Mouse (Mus musculus) hindbrain, postnatal 0 days (tissue): ENCODE data around the gene Mllt10. TPM values are rescaled to one million over a fixed set of nuclear protein-coding genes. Genes with fewer than 3 reads are reported as not detected.

Source experiments
- ATAC-seq: fragments of 200-750 bp; cut with Nextera tagmentation; 2 replicates; pipeline ENCODE4 v1.8.0; 2017; ENCODE audit warnings: mild to moderate bottlenecking, moderate TSS enrichment, moderate library complexity
- DNase-seq: peaks from one replicate; pipeline ENCODE4 v3.0.0-alpha.2; 2015; ENCODE audit warnings: low spot score
- H3K27ac ChIP-seq: fragments of 300-500 bp; sonication (generic); 2 replicates; pipeline ENCODE4 v1.5.1; 2014; ENCODE audit warnings: mild to moderate bottlenecking
- H3K27me3 ChIP-seq: fragments of 300-500 bp; sonication (generic); 2 replicates; pipeline ENCODE4 v1.6.1; 2014; ENCODE audit warnings: low read length, mixed read lengths; ENCODE audit not compliant: insufficient read depth
- H3K36me3 ChIP-seq: fragments of 300-500 bp; sonication (generic); 2 replicates; pipeline ENCODE4 v1.6.1; 2014; ENCODE audit warnings: low read length, mixed read lengths; ENCODE audit not compliant: insufficient read depth
- H3K4me1 ChIP-seq: fragments of 300-500 bp; sonication (generic); 2 replicates; pipeline ENCODE4 v1.6.1; 2014; ENCODE audit warnings: antibody characterized with exemption, low read length, mixed read lengths; ENCODE audit not compliant: insufficient read depth
- H3K4me2 ChIP-seq: fragments of 300-500 bp; sonication (generic); 2 replicates; pipeline ENCODE4 v1.6.1; 2014; ENCODE audit warnings: low read depth, mild to moderate bottlenecking, low read length, moderate library complexity, mixed read lengths
- H3K4me3 ChIP-seq: fragments of 300-500 bp; sonication (generic); 2 replicates; pipeline ENCODE4 v1.5.1; 2014; ENCODE audit warnings: low read length
- H3K9ac ChIP-seq: fragments of 300-500 bp; sonication (generic); replicated peaks from 2 replicates; pipeline ENCODE4 v1.6.1; 2014; ENCODE audit warnings: mild to moderate bottlenecking, low read length, moderate library complexity, mixed read lengths
- H3K9me3 ChIP-seq: fragments of 300-500 bp; sonication (generic); 2 replicates; pipeline ENCODE4 v1.6.1; 2016; ENCODE audit warnings: low read length, mixed read lengths
- CTCF ChIP-seq: IDR thresholded peaks from 2 replicates; pipeline ENCODE4 v1.5.1; 2016; ENCODE audit warnings: antibody characterized with exemption, control low read depth, low read depth
- WGBS: fragments of 180-500 bp; shearing (Covaris S2); extraction: QIAGEN DNeasy Blood & Tissue Kit; methylation state at CpG from one replicate; pipeline ENCODE4 v1.1.7; 2014; 5-methylcytosine and 5-hydroxymethylcytosine counted together
- polyA plus RNA-seq: library from polyadenylated mRNA; unstranded; fragments of >200 nt; fragmentation: Nextera tagmentation; extraction: Ambion mirVana; gene quantifications from 2 replicates; pipeline ENCODE4 v1.2.1, GENCODE M21; 2015
- total RNA-seq: library from RNA; depleted of rRNA; stranded (reverse); fragments of >200 nt; gene quantifications from 2 replicates; pipeline ENCODE4 v1.2.3, GENCODE M21; 2014

Gene Mllt10
- total and polyA plus RNA-seq, 2 experiments from 2014 or later: 25.6 to 30.0 TPM

DNA sequence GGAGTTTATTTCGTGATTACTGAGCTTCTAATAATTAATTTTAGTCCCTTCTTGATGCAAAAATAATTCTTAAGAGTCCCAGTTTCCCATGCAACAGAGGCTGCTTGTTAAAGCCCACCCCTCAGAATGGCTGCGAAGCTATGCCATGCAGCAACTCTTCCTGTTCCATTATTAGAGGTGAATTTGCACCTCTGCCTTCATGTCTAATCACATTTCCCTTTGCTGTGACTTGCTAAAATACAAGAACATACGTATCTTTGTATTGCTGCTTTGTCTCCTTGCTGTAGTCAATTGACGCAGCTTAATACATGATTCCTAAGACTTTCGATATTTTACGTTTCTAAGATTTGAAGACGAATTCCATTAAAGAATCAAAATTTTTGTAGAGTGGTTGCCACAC, 25.4 kb upstream of the Mllt10 start:
- H3K36me3 ChIP-seq: no peaks in the 10 kb centered on the region
- peaks cover 31% of the 10 kb centered on the region for H3K4me1 ChIP-seq
- no peak for DNase-seq
- no peak overlapping the region for H3K4me3 ChIP-seq
- no peak for ATAC-seq
- no peak overlapping the region for H3K4me2 ChIP-seq
- TF ChIP-seq CTCF: no peak
- no peaks in the 10 kb centered on the region for H3K9me3 ChIP-seq
- WGBS: 81% methylated on average over 7 of the region's 7 CpGs
- no peak overlapping the region for H3K27ac ChIP-seq
- no peaks in the 10 kb centered on the region for H3K27me3 ChIP-seq
- H3K9ac ChIP-seq: no peak overlapping the region

DNA sequence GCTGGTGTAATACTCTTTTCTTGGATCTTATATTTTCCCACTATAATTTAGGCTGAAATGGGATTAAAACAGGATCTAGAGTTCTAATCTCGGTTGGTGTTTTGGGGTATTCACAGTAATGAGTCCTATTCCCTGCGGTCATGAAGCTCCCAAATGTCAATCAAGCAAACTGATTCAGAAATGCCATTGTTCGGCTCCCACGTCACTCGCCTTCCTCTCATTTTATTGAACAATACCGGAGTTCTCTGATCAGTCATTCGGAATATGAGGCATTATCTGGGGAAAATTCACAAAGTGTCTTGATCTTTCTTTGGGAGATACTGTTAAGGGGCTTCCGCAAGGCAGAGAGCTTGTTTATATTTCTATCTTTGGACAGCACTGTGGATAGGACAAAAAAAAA, 24.5 kb upstream of the Mllt10 start:
- ATAC-seq (no peak), DNase-seq (peak; percentile 22)
- Histone ChIP-seq H3K36me3 (no peaks in the 10 kb centered on the region), H3K4me1 (peaks cover 27% of the 10 kb centered on the region), H3K9me3 (no peaks in the 10 kb centered on the region), H3K4me3 (no peak overlapping the region), H3K9ac (no peak overlapping the region), H3K4me2 (0 out of 2 replicates have a peak overlapping the region, but pooled peaks have one; percentile 7), H3K27ac (no peak overlapping the region), H3K27me3 (no peaks in the 10 kb centered on the region)
- WGBS: 66% methylated on average over 8 of the region's 8 CpGs
- TF ChIP-seq CTCF: no peak

GRCm38 (mm10) chr2:18031271-18031821, 23.7 kb upstream of the Mllt10 start:
- Histone ChIP-seq H3K36me3 (no peaks in the 10 kb centered on the region), H3K4me1 (peaks cover 20% of the 10 kb centered on the region), H3K4me2 (peak overlapping the region; percentile 94), H3K4me3 (peak overlapping the region; percentile 41), H3K27me3 (no peaks in the 10 kb centered on the region), H3K27ac (no peak overlapping the region), H3K9ac (peak overlapping the region; percentile 63), H3K9me3 (no peaks in the 10 kb centered on the region)
- WGBS: 16% methylated on average over 26 of the region's 26 CpGs
- no peak for ATAC-seq
- no peak for TF ChIP-seq CTCF
- DNase-seq: peak; percentile 61

DNA sequence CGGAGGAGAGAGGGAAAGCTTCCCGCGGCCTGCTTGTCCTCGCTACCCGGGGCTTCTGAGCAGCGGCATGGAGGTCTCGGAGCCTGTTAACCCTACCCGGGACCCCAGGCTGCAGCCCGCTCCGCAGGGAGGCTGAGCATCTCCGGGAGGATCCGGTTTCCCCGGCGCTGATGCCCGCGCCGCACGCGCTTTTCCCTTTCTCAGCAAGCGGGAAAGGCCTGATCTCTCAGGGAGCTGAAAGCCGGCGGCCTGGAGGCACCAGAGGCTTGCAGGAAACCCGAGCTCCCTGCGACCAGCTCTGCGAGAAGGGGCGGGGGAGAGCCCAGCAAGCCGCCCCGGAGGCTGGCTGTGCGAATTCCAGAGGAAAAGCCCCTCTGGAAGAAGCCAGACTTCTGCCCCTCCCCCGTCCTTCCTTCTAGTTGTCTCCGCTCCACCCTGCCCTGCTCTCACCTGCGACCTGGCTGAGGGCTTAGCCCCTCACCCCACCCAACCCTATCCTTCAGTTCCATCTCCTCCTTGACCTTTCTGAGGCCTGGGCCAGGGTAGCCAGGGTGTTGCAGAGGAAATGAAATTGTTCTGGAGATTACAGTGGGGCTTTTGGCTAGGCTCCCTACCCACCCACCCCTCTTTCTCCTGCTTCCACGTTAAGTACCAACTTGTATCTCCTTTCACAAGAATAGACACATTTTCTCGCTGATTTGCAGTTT, 23.1 kb upstream of the Mllt10 start:
- H3K4me2 ChIP-seq: peak overlapping the region; percentile 94
- peak overlapping the region; percentile 41 for H3K4me3 ChIP-seq
- H3K9me3 ChIP-seq: no peaks in the 10 kb centered on the region
- peak overlapping the region; percentile 63 for H3K9ac ChIP-seq
- no peaks in the 10 kb centered on the region for H3K36me3 ChIP-seq
- no peak for ATAC-seq
- H3K27ac ChIP-seq: no peak overlapping the region
- peaks cover 14% of the 10 kb centered on the region for H3K4me1 ChIP-seq
- 9% methylated on average over 32 of the region's 34 CpGs for WGBS
- no peaks in the 10 kb centered on the region for H3K27me3 ChIP-seq
- DNase-seq: peak; percentile 76
- TF ChIP-seq CTCF: no peak

DNA sequence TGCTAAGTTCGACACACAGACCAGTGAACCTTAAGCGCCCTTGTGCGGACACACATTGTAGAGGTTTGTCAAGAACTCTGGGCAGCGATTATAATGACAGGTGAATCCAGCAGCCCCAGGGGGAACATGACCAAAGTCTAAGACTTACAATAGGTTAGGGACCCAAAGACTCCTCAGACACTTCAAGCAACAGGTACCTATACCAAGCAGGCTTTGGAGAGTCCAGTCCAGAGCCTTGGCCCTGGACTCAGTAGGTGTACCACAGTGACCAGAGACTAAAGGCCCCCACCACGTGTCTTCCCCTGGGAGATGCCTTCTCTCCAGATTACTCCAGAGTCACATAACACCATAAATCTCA, 22.5 kb upstream of the Mllt10 start:
- Histone ChIP-seq H3K36me3 (no peaks in the 10 kb centered on the region), H3K4me3 (no peak overlapping the region), H3K9me3 (no peaks in the 10 kb centered on the region), H3K27ac (no peak overlapping the region), H3K4me1 (peaks cover 11% of the 10 kb centered on the region), H3K4me2 (no peak overlapping the region; the same call in 1 of the 2 replicates), H3K27me3 (no peaks in the 10 kb centered on the region), H3K9ac (no peak overlapping the region)
- 59% methylated on average over 5 of the region's 5 CpGs for WGBS
- ATAC-seq (no peak), DNase-seq (no peak)
- TF ChIP-seq CTCF: no peak

DNA sequence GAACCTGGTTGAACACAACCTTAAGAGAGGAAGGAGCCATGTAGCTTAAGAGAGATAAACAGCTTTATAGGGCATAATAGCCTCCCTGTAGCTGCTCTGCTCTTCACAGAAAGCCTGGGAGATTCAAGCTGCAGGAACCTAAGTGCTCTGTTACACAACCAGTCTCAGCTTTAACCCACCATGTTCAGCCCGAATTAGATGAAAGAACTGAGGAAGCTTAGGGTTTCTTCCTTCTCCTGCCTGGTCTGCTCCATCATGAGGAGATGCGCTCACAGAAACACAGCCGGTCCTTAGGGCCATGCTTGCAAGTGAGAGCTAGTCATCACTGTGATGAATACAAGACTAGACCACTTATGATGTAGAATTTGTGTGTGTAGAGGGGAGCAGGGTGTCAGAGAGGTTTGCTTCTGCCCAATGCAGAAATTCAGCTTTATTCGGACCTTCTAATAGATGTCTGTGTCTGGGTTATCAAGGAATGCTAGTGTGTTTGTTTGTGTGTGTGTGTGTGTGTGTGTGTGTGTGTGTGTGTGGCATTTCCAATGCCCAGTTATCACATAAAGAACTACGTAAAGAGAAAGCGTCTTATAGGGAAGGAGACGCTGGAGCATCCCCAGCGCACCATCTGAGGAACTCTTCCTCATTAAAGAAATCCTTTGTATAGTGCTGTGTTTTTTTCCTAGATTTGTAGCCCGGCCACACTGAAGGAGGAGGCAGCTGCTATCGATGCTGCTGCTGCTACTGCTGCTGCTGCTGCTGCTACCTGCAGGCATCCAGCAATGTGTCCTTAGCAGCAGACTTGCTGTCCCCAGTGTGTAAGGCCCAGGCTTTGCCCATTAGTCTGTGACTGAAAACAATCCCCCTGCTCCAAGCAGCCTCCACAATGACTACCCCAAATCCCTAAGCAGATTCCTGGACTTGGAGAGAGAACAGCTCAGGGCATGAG, 21.6 kb upstream of the Mllt10 start:
- 58% methylated on average over 10 of the region's 10 CpGs for WGBS
- H3K4me3 ChIP-seq: no peak overlapping the region
- no peaks in the 10 kb centered on the region for H3K36me3 ChIP-seq
- DNase-seq (no peak), ATAC-seq (no peak)
- H3K27me3 ChIP-seq: no peaks in the 10 kb centered on the region
- no peaks in the 10 kb centered on the region for H3K9me3 ChIP-seq
- no peak for TF ChIP-seq CTCF
- H3K4me2 ChIP-seq: no peak overlapping the region
- no peak overlapping the region for H3K9ac ChIP-seq
- peaks cover 11% of the 10 kb centered on the region for H3K4me1 ChIP-seq
- no peak overlapping the region for H3K27ac ChIP-seq
